Mouse (Mus musculus): ENCODE data around the gene Ankrd37.
A peak's percentile ranks its signal among the peaks of the same experiment; 100 is the strongest.

The Ankrd37 gene

DNA sequence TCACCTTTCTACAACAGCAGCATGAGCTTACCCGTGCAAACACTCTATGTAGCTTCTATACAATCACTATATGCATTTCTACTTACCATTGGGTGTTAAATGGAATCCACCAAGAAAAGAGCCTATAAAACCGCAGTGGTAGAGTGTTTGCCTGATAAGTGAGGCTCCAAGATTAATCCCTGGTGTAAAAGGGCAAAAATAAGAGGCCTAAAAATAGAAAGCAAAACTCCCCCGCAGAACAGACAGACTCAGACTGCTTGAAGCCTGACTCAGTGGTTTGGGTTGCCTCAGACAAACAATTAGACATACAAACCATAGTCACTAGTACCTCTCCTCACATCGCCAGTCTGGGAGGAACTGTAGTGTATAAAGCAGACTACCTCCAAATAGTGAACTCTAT, at the start of gene Ankrd37:
TSS of gene Ankrd37 (minus strand) at position 112 of the 400 bp plus-strand sequence.
- no peak for DNase-seq (ENCODE audit: extremely low spot score)

DNA sequence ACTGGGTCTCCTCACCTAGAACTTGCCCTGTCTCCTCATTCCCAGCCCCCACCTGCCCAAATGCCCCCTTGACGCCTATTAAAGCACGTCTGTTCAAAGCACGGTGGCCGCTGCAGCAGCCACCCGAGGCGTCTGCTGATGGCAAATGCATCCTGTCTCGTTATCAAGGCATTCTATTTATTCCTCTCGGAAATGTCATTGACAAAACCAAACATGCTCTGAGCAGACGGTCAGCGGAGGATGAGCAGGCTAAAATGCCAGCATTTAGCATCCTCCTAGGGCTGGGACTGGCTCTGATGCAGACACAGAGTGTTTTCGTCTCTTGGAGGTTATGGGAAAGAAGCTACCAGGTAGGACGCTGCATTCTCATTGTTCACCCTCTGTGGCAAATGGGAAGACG, 34.8 kb upstream of the Ankrd37 start:
- DNase-seq (ENCODE audit: extremely low spot score) = no peak

DNA sequence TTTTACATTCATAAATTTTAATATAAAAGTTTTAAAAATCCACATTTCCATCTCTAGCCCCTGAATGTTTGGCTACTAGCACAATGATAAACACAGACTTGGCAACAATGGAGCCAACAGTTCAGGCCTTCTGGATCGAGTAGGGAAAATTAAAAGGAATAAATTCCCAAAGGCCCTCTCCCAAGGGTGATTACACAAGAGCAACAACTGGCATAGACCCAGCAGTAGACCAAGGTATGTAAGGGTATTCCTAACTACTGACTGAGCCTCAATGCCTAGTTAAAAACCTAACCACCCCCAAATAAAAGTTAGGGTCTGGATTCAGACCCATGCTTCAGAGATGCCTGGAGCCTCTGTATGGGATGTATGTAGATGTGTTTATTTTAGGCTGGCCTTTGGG, 34.2 kb upstream of the Ankrd37 start:
- DNase-seq (ENCODE audit: extremely low spot score) = no peak

DNA sequence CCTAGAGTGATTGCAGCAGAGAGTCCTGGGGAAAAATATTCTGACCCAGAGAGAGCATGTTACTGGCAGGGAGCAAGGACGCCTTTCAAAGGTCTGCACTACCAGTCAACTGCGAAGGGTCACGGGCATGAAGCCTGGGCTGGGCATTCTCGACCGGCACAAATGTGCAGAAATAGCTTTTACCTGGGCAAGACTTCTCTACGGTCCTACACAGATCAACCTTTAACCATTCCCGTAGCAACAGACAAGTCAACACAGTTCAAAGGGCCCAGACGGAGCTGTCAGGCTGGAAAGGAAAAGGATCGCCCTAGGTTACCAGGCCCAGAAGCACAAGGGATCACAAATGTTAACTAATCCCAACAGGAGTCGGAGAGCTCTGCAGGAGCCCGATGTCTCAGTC, 30.7 kb upstream of the Ankrd37 start:
- DNase-seq (ENCODE audit: extremely low spot score) = no peak

DNA sequence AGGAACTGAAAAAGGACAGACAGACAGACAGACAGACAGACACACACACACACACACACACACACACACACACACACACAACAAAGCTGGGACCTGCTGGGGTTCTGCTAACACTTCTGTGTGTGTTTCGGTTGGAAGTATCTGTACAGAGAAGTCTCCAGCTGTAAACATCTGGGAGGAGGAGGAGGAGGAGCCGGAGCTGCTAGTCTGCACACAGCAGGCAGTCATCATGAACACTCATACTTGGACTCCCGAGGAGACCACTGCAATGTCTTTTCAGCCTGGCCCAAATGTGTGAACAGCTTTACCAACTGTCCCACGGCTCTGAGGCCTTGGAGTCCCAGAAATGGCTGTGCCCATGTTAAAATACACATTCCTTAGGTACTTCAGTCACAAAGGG, 18.9 kb upstream of the Ankrd37 start:
- no peak for DNase-seq (ENCODE audit: extremely low spot score)

DNA sequence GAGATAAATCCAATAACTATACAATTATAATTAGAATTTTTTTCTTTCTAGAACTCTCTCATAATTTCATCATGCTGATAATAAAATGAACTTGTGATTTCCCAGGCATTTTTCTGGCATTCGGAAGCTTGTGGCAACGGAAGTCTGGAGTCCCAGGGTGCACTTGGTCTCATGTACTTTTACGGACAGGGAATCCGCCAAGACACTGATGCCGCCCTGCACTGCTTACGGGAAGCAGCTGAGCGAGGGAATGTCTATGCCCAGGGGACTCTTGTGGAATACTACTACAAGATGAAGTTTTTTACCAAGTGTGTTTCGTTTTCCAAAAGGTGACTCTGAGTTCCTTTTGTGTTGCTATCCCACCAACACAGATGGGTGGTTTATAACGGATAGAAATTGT, 17.3 kb upstream of the Ankrd37 start:
- DNase-seq (ENCODE audit: extremely low spot score) = no peak

DNA sequence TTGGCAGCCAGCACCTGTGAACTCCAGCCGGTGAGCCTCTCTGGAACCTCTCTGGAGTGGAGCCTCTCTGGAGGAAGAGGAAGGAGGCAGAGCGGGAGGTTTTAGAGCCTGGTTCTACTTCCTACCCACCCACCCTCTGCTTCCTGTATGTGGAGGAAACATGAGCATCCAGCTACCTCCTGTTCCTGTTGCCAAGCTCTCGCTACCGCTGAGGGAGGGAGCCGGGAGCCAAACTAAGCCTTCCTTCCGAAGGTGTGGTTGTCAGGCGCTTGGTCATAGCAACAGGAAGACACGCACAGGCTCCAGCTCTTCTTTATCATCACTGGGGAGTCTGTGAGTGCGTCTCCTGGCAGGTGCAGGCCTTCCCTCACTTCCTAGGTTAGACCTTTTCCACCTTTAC, 16.7 kb upstream of the Ankrd37 start:
- no peak for DNase-seq (ENCODE audit: extremely low spot score)

DNA sequence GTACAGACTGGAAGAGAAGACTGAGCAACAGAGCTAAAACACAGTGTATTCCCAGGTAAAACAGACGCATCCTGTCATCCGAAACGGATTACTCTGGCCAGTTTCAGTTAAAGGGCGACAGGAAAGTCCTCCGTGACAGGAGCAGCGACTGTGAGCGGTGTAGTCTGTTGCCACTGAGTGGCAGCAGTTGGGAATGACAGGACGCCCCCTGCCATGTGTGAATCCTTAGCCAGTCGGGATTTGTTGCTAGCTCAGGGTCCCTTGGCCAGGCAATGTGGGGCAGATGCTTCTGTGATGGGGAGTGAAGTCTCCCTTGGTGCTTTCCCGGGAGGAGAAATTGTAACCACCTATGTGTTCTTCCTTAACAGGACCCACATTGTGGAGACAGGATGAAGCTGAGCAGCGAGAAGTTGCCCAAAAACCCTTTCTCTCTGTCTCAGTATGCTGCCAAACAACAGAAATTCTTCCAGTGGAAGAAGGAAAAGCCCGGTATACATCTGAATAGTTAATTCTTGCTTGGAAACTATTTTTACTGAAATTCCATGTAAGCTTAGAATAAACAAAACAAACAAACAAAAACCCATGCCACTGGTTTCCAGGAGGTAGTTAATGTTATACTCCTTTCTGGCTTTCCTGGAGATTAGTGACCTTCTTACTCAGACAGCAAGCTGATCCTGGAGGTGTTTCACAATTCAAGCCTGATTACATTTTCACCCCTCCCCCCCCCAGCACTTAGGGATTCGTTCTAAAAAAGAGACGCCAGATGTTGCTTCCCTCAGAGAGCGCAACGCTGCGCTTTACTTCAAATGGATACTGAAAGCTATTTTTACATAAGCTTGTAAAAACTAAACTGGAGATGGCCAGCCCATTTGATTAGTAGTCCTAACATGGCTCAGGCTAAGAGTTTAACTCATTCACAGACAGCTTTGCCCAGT, 5.5 kb upstream of the Ankrd37 start:
- peak; percentile 45 for DNase-seq (ENCODE audit: extremely low spot score)

DNA sequence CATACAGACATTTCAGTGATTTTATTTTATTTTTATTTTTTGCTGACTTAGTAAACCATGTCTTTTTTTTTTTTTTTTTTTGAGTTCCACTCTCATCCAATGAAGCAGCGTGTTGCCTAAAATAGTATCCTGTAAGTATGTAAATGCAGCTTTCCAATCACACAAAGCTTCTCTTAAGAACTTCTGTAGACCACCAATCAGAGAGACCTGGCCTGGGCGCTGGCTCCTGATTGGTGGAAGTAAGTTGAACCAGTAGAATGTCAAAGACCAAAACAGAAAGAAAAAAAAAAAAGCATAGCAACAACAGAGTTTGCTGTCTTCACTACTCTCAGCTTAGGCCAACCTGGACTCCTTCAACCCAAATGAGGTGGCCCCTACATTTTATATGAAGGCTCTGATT, 4.8 kb upstream of the Ankrd37 start:
- DNase-seq (ENCODE audit: extremely low spot score) = no peak

DNA sequence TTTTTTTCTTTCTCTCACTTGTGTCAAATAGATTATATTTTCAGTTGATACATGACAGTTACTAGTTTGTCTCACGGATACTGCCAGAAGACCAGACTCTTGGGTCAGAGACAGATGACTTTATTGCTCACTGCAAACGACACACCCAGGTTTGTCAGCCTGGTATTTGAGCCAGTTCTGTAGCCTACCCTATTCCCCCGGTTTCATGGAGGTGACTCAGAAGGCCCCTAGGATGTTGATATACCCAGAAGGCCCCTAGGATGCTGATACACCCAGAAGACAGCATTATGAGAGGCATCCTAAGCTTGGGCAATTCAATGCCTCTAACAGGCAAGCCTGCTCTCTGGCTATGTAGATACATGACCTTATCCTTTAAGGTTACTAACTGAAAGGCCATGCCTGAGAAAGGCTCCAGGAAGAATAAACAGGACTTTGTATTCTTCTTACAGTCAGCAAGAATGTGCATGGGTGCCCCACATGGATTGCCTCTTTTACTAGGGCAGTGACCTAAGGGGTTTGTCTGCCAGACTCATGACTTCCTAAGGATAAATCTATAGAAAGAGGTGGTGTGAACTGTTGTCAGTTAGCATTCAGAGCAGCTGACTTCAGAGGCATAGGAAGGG, 1.7 kb upstream of the Ankrd37 start:
- DNase-seq (ENCODE audit: extremely low spot score) = no peak

DNA sequence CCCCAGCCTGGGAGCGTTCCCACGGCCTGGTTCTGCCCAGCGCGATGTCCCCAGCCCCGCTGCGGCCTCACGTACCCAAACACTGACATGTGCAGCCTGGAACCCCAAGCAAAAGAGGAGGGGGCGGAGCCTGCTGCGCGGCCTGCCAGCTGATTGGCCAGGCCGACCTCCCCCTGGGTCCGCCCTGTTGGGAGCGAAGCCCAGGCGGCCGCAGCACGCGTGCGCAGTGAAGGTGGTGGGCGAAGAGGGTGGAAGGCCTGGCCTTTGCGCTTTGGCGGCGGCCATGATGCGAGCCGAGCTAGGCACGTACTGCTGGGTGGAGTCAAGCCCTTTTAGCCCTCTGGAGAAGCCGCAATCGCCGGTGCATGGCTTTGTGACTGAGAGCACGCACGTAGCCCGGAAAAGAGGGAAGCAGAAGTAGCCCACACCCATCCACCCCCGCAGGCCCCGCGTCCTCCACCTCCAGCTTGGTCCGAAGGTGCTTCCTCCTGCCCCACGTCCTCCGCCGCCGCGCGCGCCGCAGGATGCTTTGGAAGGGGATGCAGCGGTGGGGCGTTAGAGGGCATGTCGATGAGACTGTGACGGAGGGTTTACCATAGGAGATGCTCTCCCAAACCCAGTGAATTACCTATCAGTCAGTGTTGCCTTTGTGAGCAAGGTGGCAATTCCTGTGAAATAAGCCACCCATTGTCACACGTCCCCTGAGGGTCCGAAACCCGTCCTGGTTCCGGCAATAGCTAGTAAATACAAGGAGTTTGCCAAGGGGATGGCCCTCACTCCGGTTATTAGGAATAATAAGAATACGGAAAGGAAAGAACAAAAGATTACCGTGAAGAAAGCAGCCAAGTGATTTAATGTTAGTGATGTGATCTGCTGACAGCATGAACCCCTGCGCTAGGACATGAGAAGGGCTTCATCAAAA, 5.5 kb downstream of the Ankrd37 start:
- DNase-seq (ENCODE audit: extremely low spot score) = peak; percentile 98

DNA sequence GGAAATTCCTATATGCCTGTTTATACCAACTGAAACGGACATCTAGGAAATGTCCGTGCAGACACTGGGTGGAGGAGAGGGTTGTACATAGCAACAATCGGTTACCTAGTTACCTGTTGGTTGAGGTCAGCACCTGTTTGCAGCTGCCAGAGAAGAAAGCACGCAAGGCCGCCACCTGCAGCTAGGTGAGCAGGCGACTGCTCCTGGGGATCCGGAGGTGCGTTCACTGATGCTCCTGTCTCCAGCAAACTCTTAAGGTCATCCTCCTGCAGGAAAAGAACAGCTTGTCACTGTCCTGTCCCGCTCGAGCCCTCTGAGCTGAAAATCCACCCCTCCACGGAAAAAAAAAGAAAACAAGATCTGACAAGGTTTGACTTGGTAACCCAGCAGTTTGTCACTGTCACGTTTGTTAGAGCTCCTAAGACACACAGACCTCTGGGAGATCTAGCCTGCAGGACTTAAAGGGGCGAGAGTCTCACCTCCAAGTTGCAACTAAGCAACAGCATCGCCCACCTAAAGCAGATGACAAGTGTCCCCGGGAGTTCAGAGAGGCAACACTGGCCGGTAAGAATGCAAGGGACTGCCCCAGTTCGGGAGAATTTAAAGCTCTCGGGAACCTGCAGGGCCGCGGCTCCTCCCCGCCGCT, 6.2 kb downstream of the Ankrd37 start, which contains the start of gene Lrp2bp:
TSS of gene Lrp2bp (plus strand) at position 166 of the 646 bp plus-strand sequence.
- no peak for DNase-seq (ENCODE audit: extremely low spot score)

DNA sequence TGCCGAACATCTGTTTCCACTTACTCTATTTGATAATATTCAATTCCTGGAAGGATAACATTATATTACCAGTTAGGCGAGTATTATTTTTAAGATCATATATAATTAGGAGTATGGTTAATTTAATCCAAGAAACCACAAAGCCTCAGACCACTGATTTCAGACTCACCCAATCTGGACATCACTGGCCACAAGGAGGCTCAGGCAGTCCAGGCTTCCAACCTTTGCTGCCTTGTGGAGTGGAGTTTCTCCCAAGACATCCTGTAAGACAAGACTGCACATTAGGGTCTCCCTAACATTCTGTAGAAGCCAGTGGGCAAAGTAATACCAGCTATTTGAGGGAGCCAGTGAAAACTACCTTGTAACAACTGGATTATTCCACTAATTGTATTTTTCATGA, 7.3 kb downstream of the Ankrd37 start:
- DNase-seq (ENCODE audit: extremely low spot score) = no peak

DNA sequence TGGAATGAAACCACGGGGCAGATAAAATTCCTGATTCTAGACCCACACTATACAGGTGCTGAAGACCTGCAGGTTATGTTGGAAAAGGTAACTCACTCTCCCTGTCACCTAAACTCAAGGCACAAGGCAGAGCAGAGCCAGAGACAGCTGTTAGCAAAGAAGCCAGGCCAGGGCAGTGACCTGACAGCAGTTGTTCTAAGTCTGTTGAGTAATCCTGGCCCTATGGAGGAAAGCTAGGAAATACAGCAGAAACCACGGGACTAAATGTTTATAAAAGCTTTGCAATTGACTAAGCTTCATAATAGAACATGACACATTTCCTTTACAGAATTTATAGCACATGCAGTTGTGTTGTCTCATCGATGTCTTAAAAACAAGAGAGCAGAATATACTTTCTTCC, 9.9 kb downstream of the Ankrd37 start:
- DNase-seq (ENCODE audit: extremely low spot score) = no peak

DNA sequence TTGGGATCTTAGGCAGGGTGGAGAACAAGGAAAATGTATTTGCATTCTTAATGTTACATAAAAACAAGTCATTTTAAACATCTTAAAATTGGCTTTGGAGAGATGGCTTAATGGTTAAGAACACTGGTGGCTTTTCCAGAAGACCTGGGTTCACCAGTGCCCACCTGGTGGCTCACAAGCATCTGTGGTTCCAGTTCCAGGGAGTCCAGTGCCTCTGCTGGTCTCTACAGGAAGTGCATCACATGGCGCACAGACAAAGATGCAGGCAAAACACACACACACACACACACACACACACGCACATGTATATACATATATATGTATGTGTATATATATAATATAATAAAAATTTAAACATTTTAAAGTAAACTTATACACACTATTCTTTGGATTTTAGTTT, 11.4 kb downstream of the Ankrd37 start:
- DNase-seq (ENCODE audit: extremely low spot score) = no peak

DNA sequence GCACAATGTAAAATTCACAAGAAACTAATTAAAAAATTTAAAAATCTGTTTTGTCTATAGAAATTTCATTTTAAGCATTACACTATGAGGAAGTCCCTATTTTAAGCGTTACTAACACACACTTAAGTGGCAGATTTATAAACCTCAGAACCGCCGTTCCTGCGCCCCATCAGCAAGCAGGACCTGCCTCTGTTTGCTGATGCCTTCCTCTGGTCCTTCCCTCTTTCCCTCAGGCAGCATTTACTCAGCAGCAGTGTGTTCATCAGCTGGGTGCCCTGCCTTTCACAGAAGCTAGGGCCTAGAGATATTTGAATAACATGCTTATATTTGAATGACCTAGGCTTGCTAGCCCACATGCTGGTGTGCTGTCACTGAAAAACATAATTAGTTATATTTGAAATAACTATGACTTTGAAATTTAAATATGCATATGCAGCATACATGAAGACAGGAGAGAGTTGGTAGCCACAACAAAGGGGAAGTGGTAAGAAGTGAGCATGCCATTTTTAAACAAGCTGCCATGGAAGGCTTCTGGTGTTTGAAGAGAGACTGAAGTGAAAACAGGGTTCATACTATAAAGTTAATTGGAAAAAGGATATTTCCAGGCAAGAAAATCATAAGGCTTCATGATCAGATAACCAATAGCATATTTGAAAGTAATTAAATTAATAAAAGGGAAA, 14.7 kb downstream of the Ankrd37 start:
- no peak for DNase-seq (ENCODE audit: extremely low spot score)

DNA sequence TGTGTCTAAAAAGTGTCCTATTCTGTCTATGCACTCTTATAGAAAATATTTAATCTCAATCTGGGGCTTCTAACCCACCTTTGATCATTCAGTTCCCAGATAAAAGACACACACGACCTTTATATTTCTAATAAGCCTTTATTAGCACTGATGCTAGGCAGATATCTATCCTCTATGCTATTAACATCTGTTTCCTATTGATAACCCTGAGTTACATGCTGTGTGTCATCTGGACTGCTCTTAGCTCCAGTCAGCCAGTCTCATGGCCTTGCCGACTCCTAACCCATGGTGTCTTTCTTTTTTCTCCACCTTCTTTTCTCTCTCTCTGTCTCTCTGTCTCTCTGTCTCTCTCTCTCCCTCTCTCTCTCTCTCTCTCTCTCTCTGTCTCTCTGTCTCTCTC, 17.3 kb downstream of the Ankrd37 start:
- DNase-seq (ENCODE audit: extremely low spot score) = no peak

DNA sequence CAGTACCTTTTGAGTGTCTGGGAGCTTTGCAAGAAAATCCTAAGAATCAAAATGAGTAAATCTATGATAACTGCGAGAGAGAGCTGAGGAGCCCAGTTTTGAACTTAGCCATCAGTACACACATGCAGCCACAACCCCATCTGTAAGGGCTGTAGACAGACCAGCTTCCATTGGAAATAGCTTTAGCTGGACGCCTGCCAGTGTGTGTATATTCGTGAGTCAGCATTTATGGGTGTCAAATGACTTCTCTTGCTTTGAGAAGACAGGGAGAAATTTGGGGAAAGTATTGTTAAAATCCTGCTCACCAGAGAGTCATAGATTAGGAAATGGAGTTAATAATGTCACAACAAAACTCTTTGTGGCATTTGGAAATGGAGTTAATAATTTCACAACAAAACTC, 18.8 kb downstream of the Ankrd37 start:
- DNase-seq (ENCODE audit: extremely low spot score) = no peak

DNA sequence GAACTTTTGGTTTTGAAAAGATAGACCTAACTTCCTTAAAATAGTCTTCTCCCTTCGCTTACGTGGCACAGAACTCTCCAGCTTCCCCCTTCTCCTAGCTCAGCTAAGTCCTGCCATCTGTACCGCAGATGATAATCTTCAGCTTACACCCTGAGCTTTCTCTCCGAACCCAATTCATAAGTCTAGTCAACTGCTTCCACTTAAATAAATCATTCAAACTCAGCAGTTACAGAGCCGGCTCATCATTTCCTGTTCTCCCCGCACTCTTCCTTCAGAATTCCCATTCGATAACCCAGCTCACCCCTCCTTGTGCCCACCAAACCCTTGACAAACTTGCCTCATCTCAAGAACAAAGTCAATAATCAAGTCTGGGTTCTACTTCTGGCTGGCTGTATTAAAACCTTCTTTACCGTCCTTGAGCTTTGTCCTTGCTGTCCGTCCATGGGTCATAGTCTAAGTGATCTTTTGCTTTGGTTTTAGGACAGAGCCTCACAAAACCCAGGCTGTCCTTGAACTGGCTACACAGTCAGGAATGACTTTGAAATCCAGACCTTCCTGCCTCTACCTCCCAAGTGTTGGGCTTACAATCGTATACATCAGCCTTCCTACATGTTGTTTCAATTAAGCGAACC, 29.6 kb downstream of the Ankrd37 start:
- DNase-seq (ENCODE audit: extremely low spot score) = no peak

DNA sequence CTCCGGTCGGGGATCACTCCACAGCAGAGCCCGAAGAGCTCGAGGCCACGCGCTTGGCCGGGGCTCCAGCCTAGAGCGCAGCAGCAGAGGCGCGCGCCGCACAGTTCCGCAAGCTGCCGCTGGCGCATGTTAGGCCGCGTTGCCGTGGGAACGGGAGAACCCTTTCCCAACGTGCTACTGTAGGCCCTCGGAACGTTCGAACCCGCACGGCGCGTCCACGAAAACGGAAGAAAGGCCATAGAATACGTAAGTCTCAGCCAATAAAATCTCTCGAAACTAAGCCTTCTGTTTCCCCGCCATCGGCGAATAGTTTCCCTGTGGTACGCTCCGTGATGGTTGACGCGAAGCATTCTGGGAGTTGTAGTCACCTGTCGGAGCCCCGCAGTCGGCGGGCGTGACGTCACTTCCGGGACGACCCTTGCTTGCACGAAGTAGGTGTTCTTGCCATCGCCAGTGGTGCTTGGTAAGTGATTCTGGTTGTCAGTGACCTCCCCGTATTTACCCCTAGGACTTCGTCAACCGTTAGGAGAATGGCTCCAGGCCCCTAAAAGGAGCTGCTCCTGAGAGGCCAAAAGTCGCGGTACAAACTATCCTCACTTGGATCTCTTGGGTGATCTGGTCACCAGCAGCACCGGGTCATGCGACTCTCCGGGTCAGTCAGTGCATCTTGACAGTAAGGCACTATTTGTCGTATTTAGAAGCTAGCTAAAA, 30.2 kb downstream of the Ankrd37 start, which contains the start of the genes 1700029J07Rik and Ufsp2:
TSS of gene 1700029J07Rik (minus strand) at position 127 of the 711 bp plus-strand sequence.
TSS of gene Ufsp2 (plus strand) at position 403 of the 711 bp plus-strand sequence.
- peak; percentile 95 for DNase-seq (ENCODE audit: extremely low spot score)
